40 mouse cellular contexts compared by ENCODE assay signal in genomic region chr15:101829441-101829840, GRCm38 (mm10). TPM values are rescaled to one million over a fixed set of nuclear protein-coding genes. Genes with fewer than 3 reads are reported as not detected.
"Had no signal": no experiment of that assay in that cellular context is flagged by ENCODE, and none has a peak within 500 bp of the region (broad histone marks: within the 10 kb centered on the region; RNA-seq: fewer than 3 reads in every experiment).

No protein-coding gene starts in this region.

- H3K9ac ChIP-seq: heart, embryonic 13.5 days; heart, embryonic 15.5 days; hindbrain, embryonic 13.5 days; kidney, embryonic 15.5 days; limb, embryonic 13.5 days; limb, embryonic 15.5 days; liver, embryonic 12.5 days; liver, embryonic 14.5 days had no signal

- DNase-seq: gastrocnemius, adult 2 months; gastrocnemius, postnatal 10 days; gastrocnemius, postnatal 25 days; heart, adult 11 months; heart, adult 2 months; heart, postnatal 14 days; heart, postnatal 36 days; kidney, adult 11 months; kidney, adult 2 months; kidney, adult 9 months; kidney, postnatal 14 days; kidney, postnatal 36 days; layer of hippocampus, postnatal 36 days; left cerebral cortex, postnatal 4 days had no signal

- H3K36me3 ChIP-seq: heart, embryonic 13.5 days; heart, embryonic 15.5 days; hindbrain, embryonic 13.5 days; kidney, embryonic 15.5 days; limb, embryonic 13.5 days; limb, embryonic 15.5 days; liver, embryonic 12.5 days had no signal

- H3K4me2 ChIP-seq: heart, embryonic 11.5 days; heart, embryonic 13.5 days; heart, embryonic 15.5 days; hindbrain, embryonic 13.5 days; kidney, embryonic 15.5 days; limb, embryonic 13.5 days; limb, embryonic 15.5 days; liver, embryonic 12.5 days had no signal

- H3K27me3 ChIP-seq: limb, embryonic 15.5 days; liver, embryonic 12.5 days had no signal

- H3K4me3 ChIP-seq: gastrocnemius, adult 2 months; heart, adult 2 months; heart, embryonic 13.5 days; heart, embryonic 15.5 days; hindbrain, embryonic 13.5 days; kidney, embryonic 15.5 days; limb, embryonic 13.5 days; limb, embryonic 15.5 days; liver, embryonic 12.5 days had no signal

- H3K27ac ChIP-seq: gastrocnemius, adult 2 months; heart, adult 2 months; heart, embryonic 13.5 days; heart, embryonic 15.5 days; hindbrain, embryonic 13.5 days; kidney, embryonic 15.5 days; kidney, postnatal 0 days; limb, embryonic 13.5 days; limb, embryonic 15.5 days; liver, embryonic 12.5 days; liver, embryonic 14.5 days had no signal

- ATAC-seq: hindbrain, embryonic 16.5 days; intestine, embryonic 16.5 days; liver, embryonic 12.5 days had no signal

- H3K4me1 ChIP-seq: heart, embryonic 13.5 days; heart, embryonic 15.5 days; hindbrain, embryonic 13.5 days; limb, embryonic 13.5 days; limb, embryonic 15.5 days; liver, embryonic 12.5 days had no signal

- H3K9me3 ChIP-seq: heart, embryonic 13.5 days; heart, embryonic 15.5 days; hindbrain, embryonic 13.5 days; kidney, embryonic 15.5 days; limb, embryonic 13.5 days; limb, embryonic 15.5 days; liver, embryonic 12.5 days had no signal

RNA-seq across cellular contexts. Expression of gene Krt2, which starts 11.5 kb away (rescaled TPM):
- total RNA-seq: gastrocnemius, adult 2 months; gastrocnemius, postnatal 10 days; gastrocnemius, postnatal 25 days; gastrocnemius, postnatal 4 days; heart, adult 2 months; heart, postnatal 14 days; heart, postnatal 36 days; hematopoietic stem cell, adult 5-6 weeks; left cerebral cortex, postnatal 4 days; liver, adult 2 months had no signal
- polyA plus RNA-seq: heart, adult 2 months; heart, embryonic 11.5 days; heart, embryonic 13.5 days; heart, embryonic 15.5 days; heart, postnatal 0 days; hindbrain, embryonic 11.5 days; hindbrain, embryonic 13.5 days; intestine, embryonic 14.5 days; intestine, embryonic 16.5 days; kidney, adult 2 months; kidney, embryonic 15.5 days; kidney, postnatal 0 days; large intestine, adult 2 months; limb, embryonic 11.5 days; liver, adult 2 months; liver, embryonic 12.5 days; liver, embryonic 14.5 days had no signal

RNA-seq across cellular contexts. Expression of gene Krt1, which starts 21.2 kb away (rescaled TPM):
- total RNA-seq: gastrocnemius, adult 2 months; gastrocnemius, postnatal 10 days; gastrocnemius, postnatal 25 days; heart, adult 2 months; heart, postnatal 36 days; hematopoietic stem cell, adult 5-6 weeks; liver, adult 2 months had no signal
- polyA plus RNA-seq: liver, adult 2 months had no signal

RNA-seq across cellular contexts. Expression of gene Krt73, which starts 27.3 kb away (rescaled TPM):
- total RNA-seq: gastrocnemius, adult 2 months; gastrocnemius, postnatal 10 days; gastrocnemius, postnatal 25 days; heart, adult 2 months; heart, postnatal 14 days; heart, postnatal 36 days; hematopoietic stem cell, adult 5-6 weeks; liver, adult 2 months had no signal
- polyA plus RNA-seq: heart, adult 2 months; heart, embryonic 11.5 days; heart, embryonic 13.5 days; heart, embryonic 15.5 days; heart, postnatal 0 days; intestine, embryonic 14.5 days; intestine, embryonic 16.5 days; kidney, adult 2 months; kidney, embryonic 15.5 days; kidney, postnatal 0 days; large intestine, adult 2 months; limb, embryonic 11.5 days; limb, embryonic 13.5 days; liver, adult 2 months; liver, embryonic 12.5 days; liver, embryonic 14.5 days had no signal

RNA-seq across cellular contexts. Expression of gene Krt77, which starts 40.1 kb away (rescaled TPM):
- total RNA-seq: gastrocnemius, adult 2 months; gastrocnemius, postnatal 10 days; gastrocnemius, postnatal 25 days; gastrocnemius, postnatal 4 days; heart, postnatal 14 days; heart, postnatal 36 days; hematopoietic stem cell, adult 5-6 weeks; liver, adult 2 months had no signal
- polyA plus RNA-seq: heart, adult 2 months; heart, embryonic 11.5 days; heart, embryonic 13.5 days; heart, postnatal 0 days; hindbrain, embryonic 11.5 days; intestine, embryonic 14.5 days; kidney, adult 2 months; kidney, postnatal 0 days; large intestine, adult 2 months; limb, embryonic 11.5 days; liver, adult 2 months; liver, embryonic 12.5 days had no signal

RNA-seq across cellular contexts. Expression of gene Krt72, which starts 43.2 kb away (rescaled TPM):
- total RNA-seq: gastrocnemius, adult 2 months; gastrocnemius, postnatal 10 days; gastrocnemius, postnatal 25 days; gastrocnemius, postnatal 4 days; heart, adult 2 months; heart, postnatal 14 days; heart, postnatal 36 days; hematopoietic stem cell, adult 5-6 weeks; layer of hippocampus, adult 18-20 months; layer of hippocampus, postnatal 10 days; layer of hippocampus, postnatal 36 days; left cerebral cortex, adult 18-20 months; left cerebral cortex, adult 8-10 months; left cerebral cortex, postnatal 10 days; left cerebral cortex, postnatal 25 days; left cerebral cortex, postnatal 4 days; liver, adult 2 months had no signal
- polyA plus RNA-seq: heart, adult 2 months; heart, embryonic 11.5 days; heart, embryonic 13.5 days; heart, embryonic 15.5 days; heart, postnatal 0 days; hindbrain, embryonic 11.5 days; hindbrain, embryonic 13.5 days; intestine, embryonic 14.5 days; intestine, embryonic 16.5 days; kidney, adult 2 months; kidney, embryonic 15.5 days; kidney, postnatal 0 days; large intestine, adult 2 months; limb, embryonic 11.5 days; liver, adult 2 months; liver, embryonic 12.5 days; liver, embryonic 14.5 days had no signal
